Comparison of ENCODE assay signal across 18 mouse cellular contexts in the genomic region with DNA sequence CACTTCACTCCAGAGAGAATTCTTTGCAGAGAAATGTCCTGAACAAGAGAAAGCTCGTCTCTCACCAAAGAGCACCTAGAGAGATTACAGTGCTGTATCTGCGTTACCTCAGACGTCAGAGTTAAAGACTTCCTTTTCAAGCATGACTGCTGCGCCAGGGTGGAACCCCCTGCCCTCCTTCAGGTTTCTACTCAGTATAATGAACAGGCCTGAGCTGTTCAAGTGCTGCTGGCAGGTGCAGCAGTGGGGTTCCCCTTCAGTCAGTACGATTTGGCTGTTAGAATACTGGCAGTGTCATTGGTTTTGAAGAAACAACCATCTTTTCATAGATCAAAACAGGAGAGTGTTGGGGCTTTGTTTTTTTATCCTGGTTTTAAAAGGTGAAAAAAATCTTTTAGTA.
"Had no signal": no experiment of that assay in that cellular context is flagged by ENCODE, and none has a peak within 500 bp of the region (broad histone marks: within the 10 kb centered on the region; RNA-seq: fewer than 3 reads in every experiment).

No protein-coding gene starts in this region.

- DNase-seq: kidney, adult 2 months; kidney, postnatal 25 days; liver; lung, adult 18-20 months; lung, postnatal 10 days; lung, postnatal 36 days had no signal

- H3K4me3 ChIP-seq: limb, embryonic 10.5 days; limb, embryonic 13.5 days; liver, embryonic 12.5 days; liver, embryonic 15.5 days; lung, embryonic 15.5 days; megakaryocyte, embryonic 14.5 days; midbrain, embryonic 10.5 days; midbrain, embryonic 13.5 days; myocyte; neural tube, embryonic 13.5 days had no signal

- H3K27ac ChIP-seq: kidney, postnatal 0 days; limb, embryonic 10.5 days; limb, embryonic 13.5 days; liver, embryonic 12.5 days; liver, embryonic 15.5 days; lung, embryonic 15.5 days; midbrain, embryonic 10.5 days; midbrain, embryonic 13.5 days; neural tube, embryonic 13.5 days; stomach, postnatal 0 days had no signal

- H3K4me1 ChIP-seq: limb, embryonic 10.5 days; limb, embryonic 13.5 days; liver, embryonic 12.5 days; liver, embryonic 15.5 days; lung, embryonic 15.5 days; midbrain, embryonic 10.5 days; midbrain, embryonic 13.5 days; neural tube, embryonic 13.5 days had no signal

- H3K9me3 ChIP-seq: limb, embryonic 10.5 days; limb, embryonic 13.5 days; liver, embryonic 12.5 days; liver, embryonic 15.5 days; lung, embryonic 15.5 days; megakaryocyte, embryonic 14.5 days; midbrain, embryonic 10.5 days; midbrain, embryonic 13.5 days; neural tube, embryonic 13.5 days had no signal

- H3K27me3 ChIP-seq: limb, embryonic 13.5 days; liver, embryonic 12.5 days; liver, embryonic 15.5 days; lung, embryonic 15.5 days; megakaryocyte, embryonic 14.5 days; midbrain, embryonic 13.5 days; neural tube, embryonic 13.5 days had no signal
